Mouse (Mus musculus) kidney, adult 9 months (tissue): ENCODE data around the gene Gstt3.

Experiments
- DNase-seq: peaks from one replicate; pipeline ENCODE4 v3.0.0; 2022

The Gstt3 gene

GRCm38 (mm10) chr10:75780769-75781578 lies at the start of gene Gstt3, which contains the start of gene Gm20441:
Gene Gstt3, minus strand, starts transcription at chr10:75781414.
Gene Gm20441, minus strand, starts transcription at chr10:75780954.
- DNase-seq: peak; percentile 95

- DNase-seq: no peak
Measured at GRCm38 (mm10) chr10:75830275-75830670, 49.1 kb upstream of the Gstt3 start.

- DNase-seq: no peak
Measured at GRCm38 (mm10) chr10:75829529-75830274, 48.5 kb upstream of the Gstt3 start.

- DNase-seq: peak; percentile 63
Measured at GRCm38 (mm10) chr10:75828500-75828931, 47.3 kb upstream of the Gstt3 start.

- DNase-seq: peak; percentile 90
Measured at GRCm38 (mm10) chr10:75827668-75828360, 46.6 kb upstream of the Gstt3 start.

- DNase-seq: no peak
Measured at GRCm38 (mm10) chr10:75824530-75824929, 43.3 kb upstream of the Gstt3 start.

GRCm38 (mm10) chr10:75823782-75824181 lies 42.6 kb upstream of the Gstt3 start:
- no peak for DNase-seq

GRCm38 (mm10) chr10:75822443-75822842 lies 41.2 kb upstream of the Gstt3 start, which contains the start of gene Gstt4:
Gene Gstt4, minus strand, starts transcription at chr10:75822543.
- no peak for DNase-seq

- no peak for DNase-seq
Measured at GRCm38 (mm10) chr10:75819882-75820281, 38.7 kb upstream of the Gstt3 start.

GRCm38 (mm10) chr10:75818641-75819040 lies 37.4 kb upstream of the Gstt3 start:
- DNase-seq: no peak

- no peak for DNase-seq
Measured at GRCm38 (mm10) chr10:75804217-75804616, 23.0 kb upstream of the Gstt3 start.

GRCm38 (mm10) chr10:75798176-75798696 lies 17.0 kb upstream of the Gstt3 start, which contains the start of gene Gstt1:
Gene Gstt1, minus strand, starts transcription at chr10:75798584.
- DNase-seq: peak; percentile 84

GRCm38 (mm10) chr10:75797619-75798175 lies 16.5 kb upstream of the Gstt3 start:
- DNase-seq: peak; percentile 74

GRCm38 (mm10) chr10:75796731-75797516 lies 15.7 kb upstream of the Gstt3 start:
- no peak for DNase-seq

GRCm38 (mm10) chr10:75794880-75795279 lies 13.7 kb upstream of the Gstt3 start:
- peak; percentile 92 for DNase-seq

GRCm38 (mm10) chr10:75790773-75791172 lies 9.6 kb upstream of the Gstt3 start:
- no peak for DNase-seq

GRCm38 (mm10) chr10:75789841-75790240 lies 8.6 kb upstream of the Gstt3 start:
- DNase-seq: peak; percentile 91

- no peak for DNase-seq
Measured at GRCm38 (mm10) chr10:75789081-75789735, 8.0 kb upstream of the Gstt3 start.

GRCm38 (mm10) chr10:75788277-75788676 lies 7.1 kb upstream of the Gstt3 start:
- no peak for DNase-seq

GRCm38 (mm10) chr10:75785442-75785841 lies 4.2 kb upstream of the Gstt3 start:
- no peak for DNase-seq
